Mouse (Mus musculus): ENCODE data around the gene Metap1. TPM values are rescaled to one million over a fixed set of nuclear protein-coding genes. Genes with fewer than 3 reads are reported as not detected.

Gene Metap1
- total and polyA plus RNA-seq, 3 experiments, result 57.4 to 96.3 (median 71.0) TPM

DNA sequence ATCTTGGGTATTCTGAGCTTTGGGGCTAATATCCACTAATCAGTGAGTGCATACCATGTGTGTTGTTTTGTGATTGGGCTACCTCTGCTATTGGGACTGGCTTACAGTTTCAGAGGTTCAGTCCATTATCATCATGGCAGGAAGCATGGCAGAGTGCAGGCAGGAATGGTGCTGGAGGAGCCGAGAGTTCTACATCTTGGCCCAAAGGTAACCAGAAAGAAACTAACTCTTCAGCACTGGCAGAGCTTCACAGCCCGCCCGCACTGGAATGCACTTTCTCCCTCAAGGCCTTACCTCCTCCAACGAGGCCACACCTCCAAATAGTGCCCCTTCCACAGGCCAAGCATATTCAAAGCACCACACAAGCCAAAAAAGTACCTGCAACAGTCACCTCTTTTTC lies 9.4 kb upstream of the Metap1 start:
- no peak overlapping the region for H3K4me3 ChIP-seq (ENCODE audit: control insufficient read depth in 1 of 2, insufficient read depth in 1 of 2, low read depth in 2 of 2, low read length in 2 of 2)
- TF ChIP-seq RAD21 (IDR thresholded peaks at IDR 0.05; ENCODE audit: low read depth, low read length) (no peak), TAL1 (IDR thresholded peaks at IDR 0.05; ENCODE audit: low read length) (no peak), MEF2A (IDR thresholded peaks at IDR 0.05; ENCODE audit: extremely low read depth, insufficient replicate concordance, low read depth, low read length, poor library complexity, severe bottlenecking) (no peak), CHD2 (IDR thresholded peaks at IDR 0.05; ENCODE audit: low read length) (no peak)
- no peaks in the 10 kb centered on the region for H3K27me3 ChIP-seq (ENCODE audit: control insufficient read depth in 1 of 2, insufficient read depth in 2 of 2, low read length in 2 of 2)
- no peak overlapping the region for H3K27ac ChIP-seq (ENCODE audit: control insufficient read depth, low read depth, low read length)
- H3K36me3 ChIP-seq (ENCODE audit: control insufficient read depth in 1 of 2, insufficient read depth in 2 of 2, low read length in 2 of 2), result peaks cover 0 to 11% of the 10 kb centered on the region in 2 experiments; a peak in 2 of 4 replicates
- no peaks in the 10 kb centered on the region for H3K9me3 ChIP-seq (replicated peaks; ENCODE audit: insufficient read depth, low read length)
- no peak for DNase-seq (ENCODE audit: low read depth, low spot score)
- H3K9ac ChIP-seq (ENCODE audit: control insufficient read depth, low read depth, low read length, poor library complexity, severe bottlenecking), result no peak overlapping the region
- H3K79me2 ChIP-seq (ENCODE audit: control insufficient read depth, insufficient read depth, low read length, poor library complexity), result no peaks in the 10 kb centered on the region
- H3K4me1 ChIP-seq (ENCODE audit: control insufficient read depth in 1 of 2, insufficient read depth in 2 of 2, low read length in 2 of 2), result peaks cover 7 to 9% of the 10 kb centered on the region in 2 experiments; a peak in 3 of 4 replicates

- peak; percentile 87 for DNase-seq (ENCODE audit: low read depth, low spot score)
- H3K36me3 ChIP-seq (ENCODE audit: control insufficient read depth in 1 of 2, insufficient read depth in 2 of 2, low read length in 2 of 2), result peaks cover 0 to 15% of the 10 kb centered on the region in 2 experiments; a peak in 2 of 4 replicates
- peaks cover 7 to 12% of the 10 kb centered on the region in 2 experiments; a peak in 3 of 4 replicates for H3K4me1 ChIP-seq (ENCODE audit: control insufficient read depth in 1 of 2, insufficient read depth in 2 of 2, low read length in 2 of 2)
- peak overlapping the region; percentile 92 for H3K27ac ChIP-seq (ENCODE audit: control insufficient read depth, low read depth, low read length)
- no peaks in the 10 kb centered on the region for H3K79me2 ChIP-seq (ENCODE audit: control insufficient read depth, insufficient read depth, low read length, poor library complexity)
- H3K9me3 ChIP-seq (replicated peaks; ENCODE audit: insufficient read depth, low read length), result no peaks in the 10 kb centered on the region
- H3K9ac ChIP-seq (ENCODE audit: control insufficient read depth, low read depth, low read length, poor library complexity, severe bottlenecking), result peak overlapping the region; percentile 60
- H3K4me3 ChIP-seq (ENCODE audit: control insufficient read depth in 1 of 2, insufficient read depth in 1 of 2, low read depth in 2 of 2, low read length in 2 of 2), result peak overlapping the region; percentile 20 to 40
- no peaks in the 10 kb centered on the region for H3K27me3 ChIP-seq (ENCODE audit: control insufficient read depth in 1 of 2, insufficient read depth in 2 of 2, low read length in 2 of 2)
- TF ChIP-seq MAX (IDR thresholded peaks at IDR 0.05; ENCODE audit: low read length) (no peak), CTCF (IDR thresholded peaks at IDR 0.05 in 2 of 3, conservative IDR thresholded peaks at IDR 0.05 in 1 of 3; ENCODE audit: control insufficient read depth in 1 of 3, insufficient read depth in 1 of 3, low read depth in 2 of 3, low read length in 3 of 3, poor library complexity in 1 of 3, severe bottlenecking in 1 of 3) (no peak), SMC3 (IDR thresholded peaks at IDR 0.05; ENCODE audit: low read depth, low read length) (no peak), POLR2AphosphoS2 (IDR thresholded peaks at IDR 0.05; ENCODE audit: low read length) (no peak), ZMIZ1 (IDR thresholded peaks at IDR 0.05; ENCODE audit: low read depth, low read length) (no peak), SIN3A (IDR thresholded peaks at IDR 0.05; ENCODE audit: low read length) (peak; percentile 66; the same call in 1 of the 2 replicates), KAT2A (conservative IDR thresholded peaks at IDR 0.05; ENCODE audit: low read depth, low read length) (no peak), ZC3H11A (IDR thresholded peaks at IDR 0.05; ENCODE audit: low read depth, low read length) (no peak), GABPA (IDR thresholded peaks at IDR 0.05; ENCODE audit: low read depth, low read length) (no peak), USF2 (IDR thresholded peaks at IDR 0.05; ENCODE audit: borderline replicate concordance in 1 of 2, insufficient read depth in 1 of 2, low read depth in 1 of 2, low read length in 2 of 2) (no peak), TBP (IDR thresholded peaks at IDR 0.05; ENCODE audit: low read depth, low read length) (no peak), MXI1 (IDR thresholded peaks at IDR 0.05; ENCODE audit: low read depth, low read length) (0 out of 2 replicates have a peak, but pooled peaks have one; percentile 17), JUND (IDR thresholded peaks at IDR 0.05; ENCODE audit: low read depth, low read length) (no peak), MAFK (IDR thresholded peaks at IDR 0.05; ENCODE audit: borderline replicate concordance, low read depth, low read length) (0 out of 2 replicates have a peak, but pooled peaks have one; percentile 33), POLR2A (IDR thresholded peaks at IDR 0.05; ENCODE audit: control insufficient read depth in 1 of 2, insufficient read depth in 1 of 2, low read depth in 1 of 2, low read length in 2 of 2, poor library complexity in 1 of 2) (no peak), NELFE (IDR thresholded peaks at IDR 0.05; ENCODE audit: low read depth, low read length) (no peak), MAZ (IDR thresholded peaks at IDR 0.05; ENCODE audit: low read depth, low read length) (peak; percentile 87), ELF1 (IDR thresholded peaks at IDR 0.05; ENCODE audit: low read depth, low read length) (no peak), RCOR1 (IDR thresholded peaks at IDR 0.05; ENCODE audit: low read depth, low read length) (peak; percentile 80; the same call in 1 of the 2 replicates), TCF12 (IDR thresholded peaks at IDR 0.05; ENCODE audit: low read depth, low read length) (peak; percentile 95), MYC (IDR thresholded peaks at IDR 0.05; ENCODE audit: low read depth, low read length) (peak; percentile 83), MEF2A (IDR thresholded peaks at IDR 0.05; ENCODE audit: extremely low read depth, insufficient replicate concordance, low read depth, low read length, poor library complexity, severe bottlenecking) (no peak), MYB (IDR thresholded peaks at IDR 0.05; ENCODE audit: low read depth, low read length) (peak; percentile 39), E2F4 (IDR thresholded peaks at IDR 0.05; ENCODE audit: borderline replicate concordance, low read depth, low read length) (no peak), USF1 (IDR thresholded peaks at IDR 0.05; ENCODE audit: low read depth, low read length) (no peak), EP300 (IDR thresholded peaks at IDR 0.05; ENCODE audit: low read depth in 1 of 2, low read length in 2 of 2) (peak; percentile 90 to 91), ZNF384 (IDR thresholded peaks at IDR 0.05; ENCODE audit: low read depth, low read length) (peak; percentile 89)
Observed at GRCm38 (mm10) chr3:138495166-138496145, 6.1 kb upstream of the Metap1 start.

All from MEL (cell line).